Mouse (Mus musculus): ENCODE results near the gene Magoh. TPM values are rescaled to one million over a fixed set of nuclear protein-coding genes. Genes with fewer than 3 reads are reported as not detected.

Gene Magoh
- total and polyA plus RNA-seq, 3 experiments: 165 to 369 (median 217) TPM

- H3K9me3 ChIP-seq (replicated peaks; ENCODE audit: low read length): no peaks in the 10 kb centered on the region
- no peak overlapping the region for H3K27ac ChIP-seq (ENCODE audit: insufficient read depth, low read depth)
- in situ Hi-C loops (cut with MboI; ENCODE audit: low pct_ligation_motif_present, low pct_unique_long_range_greater_than_20kb, low sequenced_read_pairs): no loop called here
- no peaks in the 10 kb centered on the region for H3K27me3 ChIP-seq (replicated peaks)
- DNase-seq (ENCODE audit: extremely low read depth): no peak
- H3K36me3 ChIP-seq (replicated peaks in 1 of 2; ENCODE audit: control insufficient read depth in 1 of 2, insufficient read depth in 1 of 2, low read length in 1 of 2): peaks cover 25 to 100% of the 10 kb centered on the region in 2 experiments
- H3K4me1 ChIP-seq (ENCODE audit: control insufficient read depth in 1 of 2, insufficient read depth in 2 of 2): no peaks in the 10 kb centered on the region
- TF ChIP-seq MXI1 (IDR thresholded peaks at IDR 0.05; ENCODE audit: low read depth, low read length) (no peak), HCFC1 (IDR thresholded peaks at IDR 0.05; ENCODE audit: low read depth, low read length) (no peak), IRF4 (IDR thresholded peaks at IDR 0.05; ENCODE audit: low read depth, low read length) (no peak), JUND (conservative IDR thresholded peaks at IDR 0.05; ENCODE audit: low read depth, low read length) (no peak), MYC (IDR thresholded peaks at IDR 0.05; ENCODE audit: low read depth, low read length) (no peak), CTCF (conservative IDR thresholded peaks at IDR 0.05 in 1 of 2, IDR thresholded peaks at IDR 0.05 in 1 of 2; ENCODE audit: low read depth in 2 of 2, low read length in 2 of 2) (no peak), EP300 (IDR thresholded peaks at IDR 0.05; ENCODE audit: low read length) (no peak), MAX (IDR thresholded peaks at IDR 0.05; ENCODE audit: low read length) (no peak), ZC3H11A (IDR thresholded peaks at IDR 0.05; ENCODE audit: low read depth, low read length) (no peak), UBTF (IDR thresholded peaks at IDR 0.05; ENCODE audit: low read depth, low read length) (no peak), CHD2 (IDR thresholded peaks at IDR 0.05; ENCODE audit: low read length) (no peak)
- H3K79me2 ChIP-seq (replicated peaks; ENCODE audit: control insufficient read depth, extremely low read depth, insufficient read depth, poor library complexity, severe bottlenecking): no peaks in the 10 kb centered on the region
- no peak overlapping the region for H3K4me2 ChIP-seq (ENCODE audit: insufficient read depth, low read depth, poor library complexity, severe bottlenecking)
- H3K9ac ChIP-seq (ENCODE audit: insufficient read depth, low read depth): no peak overlapping the region
- dilution Hi-C loops (cut with MboI; ENCODE audit: extremely low pct_ligation_motif_present, extremely low pct_unique_long_range_greater_than_20kb, low sequenced_read_pairs): no loop called here
- no peak overlapping the region for H3K4me3 ChIP-seq (replicated peaks in 1 of 3; ENCODE audit: low read depth in 2 of 3, low read length in 2 of 3, poor library complexity in 1 of 3)
These were observed 29.5 kb upstream of the Magoh start for GRCm38 (mm10) chr4:107850091-107850490.

DNA sequence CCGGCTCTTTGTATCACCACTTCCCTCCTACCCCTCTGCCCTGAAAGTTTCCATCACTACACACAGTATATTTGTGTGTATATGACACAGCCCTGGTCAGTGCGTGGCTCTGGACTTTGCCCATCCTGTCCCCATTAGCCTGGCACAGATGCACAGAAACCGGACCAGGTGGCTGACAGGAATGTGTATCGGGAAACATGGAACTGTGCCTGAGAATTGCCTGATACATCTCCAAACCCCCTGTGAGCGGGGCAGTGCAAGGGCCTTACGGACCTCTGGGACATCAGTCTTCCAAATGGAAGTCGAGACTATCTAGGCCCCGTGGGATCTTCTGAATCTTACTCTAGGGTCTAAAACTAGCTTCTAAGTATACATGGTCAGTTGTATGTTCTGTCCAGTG is 26.2 kb upstream of the Magoh start:
- no peak overlapping the region for H3K4me3 ChIP-seq (replicated peaks in 1 of 3; ENCODE audit: low read depth in 2 of 3, low read length in 2 of 3, poor library complexity in 1 of 3)
- peaks cover 40 to 100% of the 10 kb centered on the region in 2 experiments for H3K36me3 ChIP-seq (replicated peaks in 1 of 2; ENCODE audit: control insufficient read depth in 1 of 2, insufficient read depth in 1 of 2, low read length in 1 of 2)
- DNase-seq (ENCODE audit: extremely low read depth): no peak
- dilution Hi-C loops (cut with MboI; ENCODE audit: extremely low pct_ligation_motif_present, extremely low pct_unique_long_range_greater_than_20kb, low sequenced_read_pairs): no loop called here
- no peaks in the 10 kb centered on the region for H3K79me2 ChIP-seq (replicated peaks; ENCODE audit: control insufficient read depth, extremely low read depth, insufficient read depth, poor library complexity, severe bottlenecking)
- no peaks in the 10 kb centered on the region for H3K9me3 ChIP-seq (replicated peaks; ENCODE audit: low read length)
- TF ChIP-seq CHD2 (IDR thresholded peaks at IDR 0.05; ENCODE audit: low read length) (no peak), IRF4 (IDR thresholded peaks at IDR 0.05; ENCODE audit: low read depth, low read length) (no peak), TBP (conservative IDR thresholded peaks at IDR 0.05; ENCODE audit: low read depth, low read length) (no peak)
- in situ Hi-C loops (cut with MboI; ENCODE audit: low pct_ligation_motif_present, low pct_unique_long_range_greater_than_20kb, low sequenced_read_pairs): no loop called here
- no peak overlapping the region for H3K27ac ChIP-seq (ENCODE audit: insufficient read depth, low read depth)
- H3K9ac ChIP-seq (ENCODE audit: insufficient read depth, low read depth): no peak overlapping the region
- no peak overlapping the region for H3K4me2 ChIP-seq (ENCODE audit: insufficient read depth, low read depth, poor library complexity, severe bottlenecking)
- no peaks in the 10 kb centered on the region for H3K27me3 ChIP-seq (replicated peaks)
- no peaks in the 10 kb centered on the region for H3K4me1 ChIP-seq (ENCODE audit: control insufficient read depth in 1 of 2, insufficient read depth in 2 of 2)

- DNase-seq (ENCODE audit: extremely low read depth): no peak
- dilution Hi-C loops (cut with MboI; ENCODE audit: extremely low pct_ligation_motif_present, extremely low pct_unique_long_range_greater_than_20kb, low sequenced_read_pairs): no loop called here
- Histone ChIP-seq H3K27ac (ENCODE audit: insufficient read depth, low read depth) (no peak overlapping the region), H3K4me3 (replicated peaks in 1 of 3; ENCODE audit: low read depth in 2 of 3, low read length in 2 of 3, poor library complexity in 1 of 3) (no peak overlapping the region), H3K9me3 (replicated peaks; ENCODE audit: low read length) (no peaks in the 10 kb centered on the region), H3K36me3 (replicated peaks in 1 of 2; ENCODE audit: control insufficient read depth in 1 of 2, insufficient read depth in 1 of 2, low read length in 1 of 2) (peaks cover 45 to 100% of the 10 kb centered on the region in 2 experiments), H3K27me3 (replicated peaks) (no peaks in the 10 kb centered on the region), H3K4me2 (ENCODE audit: insufficient read depth, low read depth, poor library complexity, severe bottlenecking) (no peak overlapping the region), H3K4me1 (ENCODE audit: control insufficient read depth in 1 of 2, insufficient read depth in 2 of 2) (no peaks in the 10 kb centered on the region), H3K9ac (ENCODE audit: insufficient read depth, low read depth) (no peak overlapping the region), H3K79me2 (replicated peaks; ENCODE audit: control insufficient read depth, extremely low read depth, insufficient read depth, poor library complexity, severe bottlenecking) (no peaks in the 10 kb centered on the region)
- TF ChIP-seq RAD21 (IDR thresholded peaks at IDR 0.05; ENCODE audit: low read depth, low read length): no peak
- no peak for TF ChIP-seq CTCF (conservative IDR thresholded peaks at IDR 0.05 in 1 of 2, IDR thresholded peaks at IDR 0.05 in 1 of 2; ENCODE audit: low read depth in 2 of 2, low read length in 2 of 2)
- no peak for TF ChIP-seq UBTF (IDR thresholded peaks at IDR 0.05; ENCODE audit: low read depth, low read length)
- no peak for TF ChIP-seq MAX (IDR thresholded peaks at IDR 0.05; ENCODE audit: low read length)
- no peak for TF ChIP-seq NRF1 (IDR thresholded peaks at IDR 0.05; ENCODE audit: low read depth, low read length)
- TF ChIP-seq JUND (conservative IDR thresholded peaks at IDR 0.05; ENCODE audit: low read depth, low read length): no peak
- TF ChIP-seq E2F4 (IDR thresholded peaks at IDR 0.05; ENCODE audit: insufficient replicate concordance, low read depth, low read length): no peak
- TF ChIP-seq ETS1 (conservative IDR thresholded peaks at IDR 0.05; ENCODE audit: low read depth, low read length): no peak
- no peak for TF ChIP-seq CHD2 (IDR thresholded peaks at IDR 0.05; ENCODE audit: low read length)
- TF ChIP-seq KAT2A (IDR thresholded peaks at IDR 0.05; ENCODE audit: insufficient replicate concordance, low read length): no peak
- no peak for TF ChIP-seq ZC3H11A (IDR thresholded peaks at IDR 0.05; ENCODE audit: low read depth, low read length)
- TF ChIP-seq MYC (IDR thresholded peaks at IDR 0.05; ENCODE audit: low read depth, low read length): no peak
- no peak for TF ChIP-seq IRF4 (IDR thresholded peaks at IDR 0.05; ENCODE audit: low read depth, low read length)
- TF ChIP-seq BHLHE40 (IDR thresholded peaks at IDR 0.05; ENCODE audit: low read depth, low read length): no peak
- TF ChIP-seq ZKSCAN1 (IDR thresholded peaks at IDR 0.05; ENCODE audit: borderline replicate concordance, low read depth, low read length): no peak
- TF ChIP-seq NELFE (IDR thresholded peaks at IDR 0.05; ENCODE audit: low read depth, low read length): no peak
- no peak for TF ChIP-seq MAFK (IDR thresholded peaks at IDR 0.05; ENCODE audit: insufficient replicate concordance, low read length)
- in situ Hi-C loops (cut with MboI; ENCODE audit: low pct_ligation_motif_present, low pct_unique_long_range_greater_than_20kb, low sequenced_read_pairs): no loop called here
These were observed 25.7 kb upstream of the Magoh start for GRCm38 (mm10) chr4:107853836-107854235.
